Mouse (Mus musculus) lung, postnatal 0 days (tissue): ENCODE results near the gene Atp5d.

Source experiments
- CTCF ChIP-seq: IDR thresholded peaks from 2 replicates; pipeline ENCODE4 v1.5.1; 2016; ENCODE audit warnings: antibody characterized with exemption, mild to moderate bottlenecking
- EP300 ChIP-seq: IDR thresholded peaks from 2 replicates; pipeline ENCODE4 v1.6.1; 2016; ENCODE audit warnings: antibody characterized with exemption, mild to moderate bottlenecking, control low read depth

- no peak for TF ChIP-seq CTCF
- TF ChIP-seq EP300: no peak
These were observed 11.1 kb downstream of the Atp5d start for GRCm38 (mm10) chr10:80149291-80150225.
